Mouse (Mus musculus) testis, adult 2 months (tissue): ENCODE results near the gene Usp34.
A peak's percentile ranks its signal among the peaks of the same experiment; 100 is the strongest.

Experiments used
- CTCF ChIP-seq: fragments of 200-500 bp; IDR thresholded peaks from 2 replicates; pipeline ENCODE4 v1.5.1; 2012; ENCODE audit warnings: low read depth, mild to moderate bottlenecking, inconsistent platforms, low read length, moderate library complexity; ENCODE audit not compliant: control insufficient read depth, insufficient read depth, insufficient replicate concordance
- POLR2A ChIP-seq: fragments of 200-500 bp; IDR thresholded peaks from 2 replicates; pipeline ENCODE4 v1.6.1; 2012; ENCODE audit warnings: low read depth, mild to moderate bottlenecking, inconsistent platforms, low read length, moderate library complexity; ENCODE audit not compliant: control insufficient read depth

- TF ChIP-seq POLR2A (peak; percentile 90), CTCF (no peak)
Measured at GRCm38 (mm10) chr11:23305673-23306608, 754 bp upstream of the Usp34 start.
